21 mouse cellular contexts compared by ENCODE assay signal in the genomic region with DNA sequence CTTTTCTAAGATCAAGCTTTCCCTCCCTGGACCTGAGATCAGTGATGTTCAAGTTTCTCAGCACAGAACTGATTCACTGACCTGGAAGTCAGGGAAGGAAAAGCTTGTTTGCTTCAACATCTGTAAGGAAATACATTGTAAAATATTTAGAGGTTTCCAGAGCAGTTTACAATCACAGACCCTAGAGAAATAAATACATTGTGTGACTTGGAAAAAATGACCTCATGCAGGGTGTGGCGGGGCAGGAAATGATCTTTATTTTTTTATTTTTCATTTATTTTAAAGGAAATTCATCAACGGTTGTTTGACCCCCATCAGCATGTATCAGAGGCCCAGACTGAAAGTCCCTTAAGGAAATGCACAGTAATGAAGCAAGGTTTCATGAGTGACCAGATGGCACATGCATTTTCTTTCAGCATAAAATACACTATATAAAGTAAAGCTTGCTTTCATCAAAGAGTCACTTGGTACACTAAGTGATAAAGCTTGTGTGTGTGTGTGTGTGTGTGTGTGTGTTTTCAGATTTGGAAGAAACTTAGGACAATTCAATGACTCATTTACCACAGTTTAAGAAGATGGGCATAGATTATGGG. TPM values are rescaled to one million over a fixed set of nuclear protein-coding genes. Genes with fewer than 3 reads are reported as not detected.
A peak's percentile ranks its signal among the peaks of the same experiment; 100 is the strongest.
DNase-seq lines count a peak whose midpoint lies in the region; ATAC-seq and TF ChIP-seq lines count a peak whose summit lies in the region.
"Had no signal": no experiment of that assay in that cellular context is flagged by ENCODE, and none has a peak within 500 bp of the region (broad histone marks: within the 10 kb centered on the region; RNA-seq: fewer than 3 reads in every experiment).

No protein-coding gene starts in this region.

- H3K4me3 ChIP-seq in heart, embryonic 12.5 days = no peak overlapping the region
- no peak overlapping the region for H3K4me3 ChIP-seq in kidney, postnatal 0 days (replicated peaks; ENCODE audit: low read depth, low read length)
- H3K4me3 ChIP-seq in brown adipose tissue, adult 24 weeks (ENCODE audit: insufficient read depth, low read depth, low read length) = no peak overlapping the region
- no peak overlapping the region for H3K4me3 ChIP-seq in limb, embryonic 13.5 days
- H3K4me3 ChIP-seq in forebrain, embryonic 13.5 days = no peak overlapping the region
- H3K4me3 ChIP-seq: hindbrain, embryonic 15.5 days; liver, embryonic 12.5 days; midbrain, embryonic 10.5 days; neural tube, embryonic 12.5 days had no signal

- peak; percentile 90 for DNase-seq in heart, adult 11 months
- peak; percentile 32 for DNase-seq in kidney, postnatal 0 days (ENCODE audit: low spot score)
- no peak for DNase-seq in kidney, adult 18-20 months
- DNase-seq in ovary, postnatal 36 days (ENCODE audit: low spot score) = no peak
- DNase-seq: adrenal gland, adult 2 months; cerebellum, adult 18-20 months; forebrain, postnatal 0 days; gastrocnemius, postnatal 10 days; kidney, adult 11 months; layer of hippocampus, postnatal 36 days; right cerebral cortex, postnatal 25 days; thymus, postnatal 4 days had no signal

- H3K36me3 ChIP-seq in heart, embryonic 12.5 days = no peaks in the 10 kb centered on the region
- H3K36me3 ChIP-seq in kidney, postnatal 0 days (ENCODE audit: insufficient read depth, low read length) = no peaks in the 10 kb centered on the region
- no peaks in the 10 kb centered on the region for H3K36me3 ChIP-seq in limb, embryonic 13.5 days
- no peaks in the 10 kb centered on the region for H3K36me3 ChIP-seq in forebrain, embryonic 13.5 days (ENCODE audit: poor library complexity, severe bottlenecking)
- H3K36me3 ChIP-seq: hindbrain, embryonic 15.5 days; liver, embryonic 12.5 days; midbrain, embryonic 10.5 days; neural tube, embryonic 12.5 days had no signal

- no peak for ATAC-seq in heart, embryonic 12.5 days (ENCODE audit: insufficient number of reproducible peaks, low FRiP score)
- ATAC-seq in kidney, postnatal 0 days (replicated peaks; ENCODE audit: low FRiP score, low read depth) = no peak
- peak; percentile 36; the same call in 1 of the 2 replicates for ATAC-seq in limb, embryonic 13.5 days (ENCODE audit: low FRiP score, low read depth)
- no peak for ATAC-seq in forebrain, embryonic 13.5 days
- ATAC-seq: forebrain, postnatal 0 days; liver, embryonic 12.5 days had no signal

- no peak overlapping the region for H3K27ac ChIP-seq in heart, embryonic 12.5 days (ENCODE audit: poor library complexity, severe bottlenecking)
- H3K27ac ChIP-seq in kidney, postnatal 0 days = no peak overlapping the region
- H3K27ac ChIP-seq in brown adipose tissue, adult 24 weeks (replicated peaks; ENCODE audit: low read depth, low read length) = peak overlapping the region; percentile 95
- no peak overlapping the region for H3K27ac ChIP-seq in limb, embryonic 13.5 days
- H3K27ac ChIP-seq in forebrain, embryonic 13.5 days = no peak overlapping the region
- H3K27ac ChIP-seq: hindbrain, embryonic 15.5 days; liver, embryonic 12.5 days; midbrain, embryonic 10.5 days; neural tube, embryonic 12.5 days had no signal

- H3K9me3 ChIP-seq in heart, embryonic 12.5 days (replicated peaks) = no peaks in the 10 kb centered on the region
- no peaks in the 10 kb centered on the region for H3K9me3 ChIP-seq in kidney, postnatal 0 days (replicated peaks; ENCODE audit: low read length)
- H3K9me3 ChIP-seq in limb, embryonic 13.5 days = no peaks in the 10 kb centered on the region
- H3K9me3 ChIP-seq in forebrain, embryonic 13.5 days (replicated peaks) = no peaks in the 10 kb centered on the region
- H3K9me3 ChIP-seq: hindbrain, embryonic 15.5 days; liver, embryonic 12.5 days; midbrain, embryonic 10.5 days; neural tube, embryonic 12.5 days had no signal

- H3K4me1 ChIP-seq in heart, embryonic 12.5 days (replicated peaks) = no peaks in the 10 kb centered on the region
- no peaks in the 10 kb centered on the region for H3K4me1 ChIP-seq in kidney, postnatal 0 days (replicated peaks; ENCODE audit: insufficient read depth, low read length)
- H3K4me1 ChIP-seq in brown adipose tissue, adult 24 weeks (ENCODE audit: control insufficient read depth, insufficient read depth, insufficient read length, low read length) = peaks cover 5% of the 10 kb centered on the region; the same call in 1 of the 2 replicates
- no peaks in the 10 kb centered on the region for H3K4me1 ChIP-seq in limb, embryonic 13.5 days
- no peaks in the 10 kb centered on the region for H3K4me1 ChIP-seq in forebrain, embryonic 13.5 days
- H3K4me1 ChIP-seq: hindbrain, embryonic 15.5 days; liver, embryonic 12.5 days; midbrain, embryonic 10.5 days; neural tube, embryonic 12.5 days had no signal

- TF ChIP-seq CTCF in kidney, postnatal 0 days (IDR thresholded peaks at IDR 0.05; ENCODE audit: low read depth) = no peak

- H3K27me3 ChIP-seq in heart, embryonic 12.5 days (replicated peaks) = no peaks in the 10 kb centered on the region
- H3K27me3 ChIP-seq in kidney, postnatal 0 days (ENCODE audit: insufficient read depth, low read length) = no peaks in the 10 kb centered on the region
- H3K27me3 ChIP-seq in limb, embryonic 13.5 days = no peaks in the 10 kb centered on the region
- no peaks in the 10 kb centered on the region for H3K27me3 ChIP-seq in forebrain, embryonic 13.5 days
- H3K27me3 ChIP-seq: hindbrain, embryonic 15.5 days; liver, embryonic 12.5 days; neural tube, embryonic 12.5 days had no signal

- H3K9ac ChIP-seq in heart, embryonic 12.5 days = no peak overlapping the region
- H3K9ac ChIP-seq in kidney, postnatal 0 days (ENCODE audit: low read depth, low read length) = no peak overlapping the region
- H3K9ac ChIP-seq in limb, embryonic 13.5 days = no peak overlapping the region
- H3K9ac ChIP-seq in forebrain, embryonic 13.5 days = no peak overlapping the region
- H3K9ac ChIP-seq: forebrain, postnatal 0 days; hindbrain, embryonic 15.5 days; liver, embryonic 12.5 days; neural tube, embryonic 12.5 days had no signal

- WGBS in heart, embryonic 12.5 days = 67% methylated on average over 2 of the region's 2 CpGs
- 55% methylated on average over 2 of the region's 2 CpGs for WGBS in kidney, postnatal 0 days
- WGBS in limb, embryonic 13.5 days = 43% methylated on average over 2 of the region's 2 CpGs
- 86% methylated on average over 2 of the region's 2 CpGs for WGBS in forebrain, embryonic 13.5 days

- H3K4me2 ChIP-seq in heart, embryonic 12.5 days = no peak overlapping the region
- no peak overlapping the region for H3K4me2 ChIP-seq in kidney, postnatal 0 days (ENCODE audit: low read length)
- H3K4me2 ChIP-seq in limb, embryonic 13.5 days (replicated peaks) = no peak overlapping the region
- H3K4me2 ChIP-seq in forebrain, embryonic 13.5 days = no peak overlapping the region
- H3K4me2 ChIP-seq: hindbrain, embryonic 15.5 days; liver, embryonic 12.5 days; neural tube, embryonic 12.5 days had no signal

RNA-seq across cellular contexts. Expression of gene Csl, which starts 10.7 kb away (rescaled TPM):
- 0.13 and 0.19 TPM in 2 replicates for polyA plus RNA-seq in heart, embryonic 12.5 days (2016; fragmentation: Nextera tagmentation; extraction: Ambion mirVana)
- 0.06 and 0.13 TPM in 2 replicates for polyA plus RNA-seq in kidney, postnatal 0 days (2015; fragmentation: Nextera tagmentation; extraction: Ambion mirVana)
- 0.99 and 1.6 TPM in 2 replicates for polyA plus RNA-seq in brown adipose tissue, adult 24 weeks (2012; ENCODE audit: insufficient read depth, insufficient read length, missing spikeins)
- 0.09 TPM in 1 of 2 replicates, not detected in the other for polyA plus RNA-seq in limb, embryonic 13.5 days (2015; fragmentation: Nextera tagmentation; extraction: Ambion mirVana)
- 0.11 and 0.17 TPM in 2 replicates for polyA plus RNA-seq in forebrain, embryonic 13.5 days (2015; fragmentation: Nextera tagmentation; extraction: Ambion mirVana)
- polyA plus RNA-seq: adrenal gland, adult 2 months; heart, embryonic 14.5 days had no signal

Comparison
In these comparisons a context has a peak if more than half of its experiments do, and no peak if none do; other contexts are left out.
1. DNase-seq: peak in heart, adult 11 months (single experiment) and kidney, postnatal 0 days (single experiment); none in kidney, adult 18-20 months (single experiment) and ovary, postnatal 36 days (single experiment).